Mouse (Mus musculus): ENCODE measurements around the gene 1700067K01Rik. TPM values are rescaled to one million over a fixed set of nuclear protein-coding genes. Genes with fewer than 3 reads are reported as not detected.
A peak's percentile ranks its signal among the peaks of the same experiment; 100 is the strongest.

The 1700067K01Rik gene
- polyA plus RNA-seq, 1 experiment from 2014 or later = 0.52 TPM

- Histone ChIP-seq H3K4me1 (ENCODE audit: control insufficient read depth, insufficient read depth, low read length) (peaks cover 22% of the 10 kb centered on the region), H3K9ac (ENCODE audit: low read depth, low read length) (no peak overlapping the region), H3K36me3 (ENCODE audit: control insufficient read depth, insufficient read depth, low read length) (no peaks in the 10 kb centered on the region), H3K4me3 (ENCODE audit: low read depth, low read length) (no peak overlapping the region), H3K27me3 (ENCODE audit: control insufficient read depth, insufficient read depth, low read length) (peaks cover 37% of the 10 kb centered on the region), H3K9me3 (replicated peaks; ENCODE audit: control insufficient read depth, low read length) (no peaks in the 10 kb centered on the region), H3K27ac (ENCODE audit: low read depth, low read length) (no peak overlapping the region), H3K4me2 (no peak overlapping the region)
- 9% methylated on average over 10 of the region's 10 CpGs for WGBS (ENCODE audit: insufficient replicate concordance)
- no peak for ATAC-seq (replicated peaks; ENCODE audit: insufficient number of reproducible peaks, low FRiP score, low TSS enrichment)
These were observed 26.1 kb downstream of the 1700067K01Rik start for GRCm38 (mm10) chr8:84027449-84027848.

GRCm38 (mm10) chr8:84029272-84029671 lies 28.0 kb downstream of the 1700067K01Rik start:
- Histone ChIP-seq H3K36me3 (ENCODE audit: control insufficient read depth, insufficient read depth, low read length) (no peaks in the 10 kb centered on the region), H3K4me1 (ENCODE audit: control insufficient read depth, insufficient read depth, low read length) (0 out of 2 replicates have a peak, but pooled peaks cover 5% of the 10 kb centered on the region), H3K27me3 (ENCODE audit: control insufficient read depth, insufficient read depth, low read length) (peaks cover 41% of the 10 kb centered on the region), H3K9ac (ENCODE audit: low read depth, low read length) (no peak overlapping the region), H3K4me2 (no peak overlapping the region), H3K27ac (ENCODE audit: low read depth, low read length) (no peak overlapping the region), H3K4me3 (ENCODE audit: low read depth, low read length) (no peak overlapping the region), H3K9me3 (replicated peaks; ENCODE audit: control insufficient read depth, low read length) (no peaks in the 10 kb centered on the region)
- 88% methylated on average over 5 of the region's 5 CpGs for WGBS (ENCODE audit: insufficient replicate concordance)
- no peak for ATAC-seq (replicated peaks; ENCODE audit: insufficient number of reproducible peaks, low FRiP score, low TSS enrichment)

- Histone ChIP-seq H3K27me3 (ENCODE audit: control insufficient read depth, insufficient read depth, low read length) (peaks cover 16% of the 10 kb centered on the region), H3K27ac (ENCODE audit: low read depth, low read length) (no peak overlapping the region), H3K9me3 (replicated peaks; ENCODE audit: control insufficient read depth, low read length) (no peaks in the 10 kb centered on the region), H3K4me1 (ENCODE audit: control insufficient read depth, insufficient read depth, low read length) (no peaks in the 10 kb centered on the region), H3K36me3 (ENCODE audit: control insufficient read depth, insufficient read depth, low read length) (no peaks in the 10 kb centered on the region), H3K9ac (ENCODE audit: low read depth, low read length) (no peak overlapping the region), H3K4me3 (ENCODE audit: low read depth, low read length) (no peak overlapping the region), H3K4me2 (no peak overlapping the region)
- no peak for ATAC-seq (replicated peaks; ENCODE audit: insufficient number of reproducible peaks, low FRiP score, low TSS enrichment)
- 72% methylated on average over 4 of the region's 4 CpGs for WGBS (ENCODE audit: insufficient replicate concordance)
These were observed 31.5 kb downstream of the 1700067K01Rik start for GRCm38 (mm10) chr8:84032777-84033176.

GRCm38 (mm10) chr8:84038015-84038414 lies 36.7 kb downstream of the 1700067K01Rik start:
- H3K9ac ChIP-seq (ENCODE audit: low read depth, low read length) = no peak overlapping the region
- H3K27ac ChIP-seq (ENCODE audit: low read depth, low read length) = no peak overlapping the region
- H3K4me3 ChIP-seq (ENCODE audit: low read depth, low read length) = no peak overlapping the region
- no peaks in the 10 kb centered on the region for H3K9me3 ChIP-seq (replicated peaks; ENCODE audit: control insufficient read depth, low read length)
- WGBS (ENCODE audit: insufficient replicate concordance) = 52% methylated on average over 5 of the region's 5 CpGs
- H3K4me2 ChIP-seq = no peak overlapping the region
- no peaks in the 10 kb centered on the region for H3K36me3 ChIP-seq (ENCODE audit: control insufficient read depth, insufficient read depth, low read length)
- no peak for ATAC-seq (replicated peaks; ENCODE audit: insufficient number of reproducible peaks, low FRiP score, low TSS enrichment)
- peaks cover 5% of the 10 kb centered on the region; the same call in 1 of the 2 replicates for H3K4me1 ChIP-seq (ENCODE audit: control insufficient read depth, insufficient read depth, low read length)
- peaks cover 31% of the 10 kb centered on the region for H3K27me3 ChIP-seq (ENCODE audit: control insufficient read depth, insufficient read depth, low read length)

- no peak overlapping the region for H3K9ac ChIP-seq (ENCODE audit: low read depth, low read length)
- H3K9me3 ChIP-seq (replicated peaks; ENCODE audit: control insufficient read depth, low read length) = no peaks in the 10 kb centered on the region
- peaks cover 5% of the 10 kb centered on the region; the same call in 1 of the 2 replicates for H3K4me1 ChIP-seq (ENCODE audit: control insufficient read depth, insufficient read depth, low read length)
- WGBS (ENCODE audit: insufficient replicate concordance) = 12% methylated on average over 5 of the region's 5 CpGs
- no peak for ATAC-seq (replicated peaks; ENCODE audit: insufficient number of reproducible peaks, low FRiP score, low TSS enrichment)
- no peaks in the 10 kb centered on the region for H3K36me3 ChIP-seq (ENCODE audit: control insufficient read depth, insufficient read depth, low read length)
- H3K4me3 ChIP-seq (ENCODE audit: low read depth, low read length) = no peak overlapping the region
- peaks cover 38% of the 10 kb centered on the region for H3K27me3 ChIP-seq (ENCODE audit: control insufficient read depth, insufficient read depth, low read length)
- no peak overlapping the region for H3K4me2 ChIP-seq
- H3K27ac ChIP-seq (ENCODE audit: low read depth, low read length) = no peak overlapping the region
These were observed 37.7 kb downstream of the 1700067K01Rik start for GRCm38 (mm10) chr8:84039050-84039449.

- WGBS (ENCODE audit: insufficient replicate concordance) = 3% methylated on average over 40 of the region's 40 CpGs
- no peak within 1 kb of the TSS for H3K27ac ChIP-seq (ENCODE audit: low read depth, low read length)
- H3K4me1 ChIP-seq (ENCODE audit: control insufficient read depth, insufficient read depth, low read length) = peaks cover 5% of the 10 kb centered on the region; the same call in 1 of the 2 replicates
- no peaks in the 10 kb centered on the region for H3K36me3 ChIP-seq (ENCODE audit: control insufficient read depth, insufficient read depth, low read length)
- H3K9ac ChIP-seq (ENCODE audit: low read depth, low read length) = peak within 1 kb of the TSS; percentile 64
- ATAC-seq (replicated peaks; ENCODE audit: insufficient number of reproducible peaks, low FRiP score, low TSS enrichment) = peak; percentile 58; the same call in 1 of the 2 replicates
- peaks cover 51% of the 10 kb centered on the region for H3K27me3 ChIP-seq (ENCODE audit: control insufficient read depth, insufficient read depth, low read length)
- H3K9me3 ChIP-seq (replicated peaks; ENCODE audit: control insufficient read depth, low read length) = no peaks in the 10 kb centered on the region
- H3K4me2 ChIP-seq = peak within 1 kb of the TSS; percentile 78
- H3K4me3 ChIP-seq (ENCODE audit: low read depth, low read length) = peak within 1 kb of the TSS; percentile 46
These were observed 41.0 kb downstream of the 1700067K01Rik start, which contains the start of gene Il27ra for GRCm38 (mm10) chr8:84042066-84042947. Il27ra (minus strand) TSS chr8:84042589.

- Histone ChIP-seq H3K4me2 (peak overlapping the region; percentile 78), H3K27me3 (ENCODE audit: control insufficient read depth, insufficient read depth, low read length) (peaks cover 51% of the 10 kb centered on the region), H3K27ac (ENCODE audit: low read depth, low read length) (no peak overlapping the region), H3K36me3 (ENCODE audit: control insufficient read depth, insufficient read depth, low read length) (no peaks in the 10 kb centered on the region), H3K9me3 (replicated peaks; ENCODE audit: control insufficient read depth, low read length) (no peaks in the 10 kb centered on the region), H3K4me3 (ENCODE audit: low read depth, low read length) (peak overlapping the region; percentile 46), H3K9ac (ENCODE audit: low read depth, low read length) (no peak overlapping the region), H3K4me1 (ENCODE audit: control insufficient read depth, insufficient read depth, low read length) (peaks cover 5% of the 10 kb centered on the region; the same call in 1 of the 2 replicates)
- WGBS (ENCODE audit: insufficient replicate concordance) = 27% methylated on average over 12 of the region's 12 CpGs
- no peak for ATAC-seq (replicated peaks; ENCODE audit: insufficient number of reproducible peaks, low FRiP score, low TSS enrichment)
These were observed 41.6 kb downstream of the 1700067K01Rik start for GRCm38 (mm10) chr8:84042948-84043342.

GRCm38 (mm10) chr8:84044103-84044502 lies 42.8 kb downstream of the 1700067K01Rik start:
- no peak overlapping the region for H3K9ac ChIP-seq (ENCODE audit: low read depth, low read length)
- peaks cover 5% of the 10 kb centered on the region; the same call in 1 of the 2 replicates for H3K4me1 ChIP-seq (ENCODE audit: control insufficient read depth, insufficient read depth, low read length)
- WGBS (ENCODE audit: insufficient replicate concordance) = 3% methylated on average over 7 of the region's 7 CpGs
- H3K4me3 ChIP-seq (ENCODE audit: low read depth, low read length) = no peak overlapping the region
- ATAC-seq (replicated peaks; ENCODE audit: insufficient number of reproducible peaks, low FRiP score, low TSS enrichment) = no peak
- no peaks in the 10 kb centered on the region for H3K9me3 ChIP-seq (replicated peaks; ENCODE audit: control insufficient read depth, low read length)
- no peaks in the 10 kb centered on the region for H3K36me3 ChIP-seq (ENCODE audit: control insufficient read depth, insufficient read depth, low read length)
- H3K4me2 ChIP-seq = no peak overlapping the region
- no peak overlapping the region for H3K27ac ChIP-seq (ENCODE audit: low read depth, low read length)
- H3K27me3 ChIP-seq (ENCODE audit: control insufficient read depth, insufficient read depth, low read length) = peaks cover 47% of the 10 kb centered on the region

All from heart, embryonic 11.5 days (tissue).